Mouse (Mus musculus) stomach, postnatal 0 days (tissue): ENCODE data around the gene Cd28.

Source experiments
- CTCF ChIP-seq: IDR thresholded peaks from 2 replicates; pipeline ENCODE4 v1.5.1; 2016; ENCODE audit warnings: antibody characterized with exemption, low read depth, mild to moderate bottlenecking, moderate library complexity
- EP300 ChIP-seq: optimal IDR thresholded peaks from 2 replicates; pipeline ENCODE3; 2016; ENCODE audit warnings: antibody characterized with exemption

DNA sequence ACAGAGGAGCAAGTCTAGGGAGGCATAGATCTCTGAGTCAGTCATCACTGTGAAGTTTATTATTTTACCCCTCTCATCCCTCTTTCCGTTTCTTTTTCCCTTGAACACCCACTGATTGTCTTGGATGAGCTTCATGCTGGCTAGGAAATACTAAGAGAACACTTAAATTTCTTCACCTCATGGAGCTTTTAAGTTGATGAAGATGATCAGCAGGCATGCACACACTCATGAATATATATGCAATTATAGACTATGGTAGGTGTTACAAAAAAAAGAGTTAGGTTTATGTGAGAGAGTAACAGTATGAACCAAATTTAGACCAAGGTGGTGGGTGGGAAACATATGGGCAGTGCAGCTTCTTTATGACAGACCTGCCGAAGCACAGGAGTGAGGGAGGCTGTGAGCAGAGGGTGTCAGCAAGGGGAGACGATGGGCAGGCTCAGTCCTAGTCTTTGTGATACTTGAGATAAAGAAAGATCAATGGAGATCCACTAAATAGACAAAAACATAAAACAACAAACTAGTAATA, 79.1 kb downstream of the Cd28 start:
- TF ChIP-seq CTCF: no peak
- no peak for TF ChIP-seq EP300
